ENCODE assay signal across 15 mouse cellular contexts in genomic region chr13:115725356-115725952, GRCm38 (mm10).
A peak's percentile ranks its signal among the peaks of the same experiment; 100 is the strongest.
DNase-seq lines count a peak whose midpoint lies in the region; ATAC-seq and TF ChIP-seq lines count a peak whose summit lies in the region.
"Had no signal": no experiment of that assay in that cellular context is flagged by ENCODE, and none has a peak within 500 bp of the region (broad histone marks: within the 10 kb centered on the region; RNA-seq: fewer than 3 reads in every experiment).

No protein-coding gene starts in this region.

- H3K9ac ChIP-seq in heart, embryonic 11.5 days (ENCODE audit: low read depth, low read length): no peak overlapping the region
- no peak overlapping the region for H3K9ac ChIP-seq in lung, embryonic 14.5 days
- H3K9ac ChIP-seq: hindbrain, embryonic 15.5 days; liver, embryonic 13.5 days had no signal

- H3K36me3 ChIP-seq in heart, embryonic 11.5 days (ENCODE audit: control insufficient read depth, insufficient read depth, low read length): no peaks in the 10 kb centered on the region
- H3K36me3 ChIP-seq in lung, embryonic 14.5 days (ENCODE audit: insufficient read depth): no peaks in the 10 kb centered on the region
- H3K36me3 ChIP-seq: hindbrain, embryonic 15.5 days; limb, embryonic 10.5 days; liver, embryonic 13.5 days had no signal

- no peak for TF ChIP-seq POLR2A in lung, adult 2 months (IDR thresholded peaks at IDR 0.05; ENCODE audit: borderline replicate concordance, extremely low read depth, low read depth, low read length)

- WGBS in heart, embryonic 11.5 days (ENCODE audit: insufficient replicate concordance): 38% methylated on average over 5 of the region's 5 CpGs
- 52% methylated on average over 5 of the region's 5 CpGs for WGBS in lung, embryonic 14.5 days
- 57% methylated on average over 5 of the region's 5 CpGs for WGBS in lung, adult 2 months

- DNase-seq in heart, adult 11 months: no peak
- DNase-seq in lung, embryonic 14.5 days: peak; percentile 13
- DNase-seq in lung, adult 2 months: no peak
- DNase-seq in adipocyte (ENCODE audit: low spot score): peak; percentile 8
- DNase-seq in mesoderm, embryonic 11.5 days (ENCODE audit: low read depth, low spot score): peak; percentile 19
- DNase-seq in spleen, adult 18-20 months: no peak
- no peak for DNase-seq in layer of hippocampus, adult 9-10 months (ENCODE audit: low spot score)
- DNase-seq: cerebellum, adult 18-20 months; gastrocnemius, postnatal 10 days; liver, embryonic 13.5 days; lung, postnatal 14 days; thymus, postnatal 14 days had no signal

- H3K4me3 ChIP-seq in heart, embryonic 11.5 days (ENCODE audit: low read depth, low read length): no peak overlapping the region
- no peak overlapping the region for H3K4me3 ChIP-seq in lung, embryonic 14.5 days (ENCODE audit: low read depth, low read length)
- no peak overlapping the region for H3K4me3 ChIP-seq in lung, adult 2 months (replicated peaks; ENCODE audit: extremely low read depth, low read depth, low read length)
- H3K4me3 ChIP-seq: hindbrain, embryonic 15.5 days; limb, embryonic 10.5 days; liver, embryonic 13.5 days had no signal

- TF ChIP-seq CTCF in lung, embryonic 14.5 days (IDR thresholded peaks at IDR 0.05; ENCODE audit: low read depth): no peak; the same call in 1 of the 2 replicates
- TF ChIP-seq CTCF in lung, adult 2 months (IDR thresholded peaks at IDR 0.05; ENCODE audit: insufficient read depth, low read length): no peak

- H3K27ac ChIP-seq in heart, embryonic 11.5 days (ENCODE audit: low read depth, low read length): no peak overlapping the region
- H3K27ac ChIP-seq in lung, embryonic 14.5 days (ENCODE audit: low read depth): no peak overlapping the region
- H3K27ac ChIP-seq: hindbrain, embryonic 15.5 days; limb, embryonic 10.5 days; liver, embryonic 13.5 days had no signal

- H3K9me3 ChIP-seq in heart, embryonic 11.5 days (replicated peaks; ENCODE audit: control insufficient read depth, low read length): no peaks in the 10 kb centered on the region
- H3K9me3 ChIP-seq in lung, embryonic 14.5 days (ENCODE audit: low read depth, low read length): no peaks in the 10 kb centered on the region
- H3K9me3 ChIP-seq: hindbrain, embryonic 15.5 days; limb, embryonic 10.5 days; liver, embryonic 13.5 days had no signal

- H3K4me1 ChIP-seq in heart, embryonic 11.5 days (ENCODE audit: control insufficient read depth, insufficient read depth, low read length): no peaks in the 10 kb centered on the region
- no peaks in the 10 kb centered on the region for H3K4me1 ChIP-seq in lung, embryonic 14.5 days (ENCODE audit: insufficient read depth)
- H3K4me1 ChIP-seq in lung, adult 2 months (ENCODE audit: control insufficient read depth, insufficient read depth, low read length): no peaks in the 10 kb centered on the region
- H3K4me1 ChIP-seq: hindbrain, embryonic 15.5 days; limb, embryonic 10.5 days; liver, embryonic 13.5 days had no signal

- H3K4me2 ChIP-seq in heart, embryonic 11.5 days: peak overlapping the region; percentile 4; the same call in 1 of the 2 replicates
- no peak overlapping the region for H3K4me2 ChIP-seq in lung, embryonic 14.5 days
- H3K4me2 ChIP-seq: hindbrain, embryonic 15.5 days; liver, embryonic 13.5 days had no signal

- no peak for ATAC-seq in heart, embryonic 11.5 days (replicated peaks; ENCODE audit: insufficient number of reproducible peaks, low FRiP score, low TSS enrichment)
- ATAC-seq in lung, embryonic 14.5 days (ENCODE audit: insufficient read depth): no peak

- H3K27me3 ChIP-seq in heart, embryonic 11.5 days (ENCODE audit: control insufficient read depth, insufficient read depth, low read length): no peaks in the 10 kb centered on the region
- H3K27me3 ChIP-seq in lung, embryonic 14.5 days (ENCODE audit: insufficient read depth, low read length): no peaks in the 10 kb centered on the region
- H3K27me3 ChIP-seq: hindbrain, embryonic 15.5 days; liver, embryonic 13.5 days had no signal

Comparison
In these comparisons a context has a peak if more than half of its experiments do, and no peak if none do; other contexts are left out.
1. DNase-seq: peak in lung, embryonic 14.5 days (single experiment), adipocyte (single experiment) and mesoderm, embryonic 11.5 days (single experiment); none in heart, adult 11 months (single experiment), lung, adult 2 months (single experiment), spleen, adult 18-20 months (0 of 2) and layer of hippocampus, adult 9-10 months (single experiment).